Mouse (Mus musculus) gastrocnemius, postnatal 25 days (tissue): ENCODE measurements at regions not wholly inside any gene's neighbourhood (a gene's known extent, or its start where the extent isn't known, plus 50 kb on each side); places are given as distances from the start of the nearest gene placed in this dataset.
A peak's percentile ranks its signal among the peaks of the same experiment; 100 is the strongest.

ENCODE experiments used
- DNase-seq: peaks from one replicate; pipeline ENCODE4 v3.0.0; 2022

DNA sequence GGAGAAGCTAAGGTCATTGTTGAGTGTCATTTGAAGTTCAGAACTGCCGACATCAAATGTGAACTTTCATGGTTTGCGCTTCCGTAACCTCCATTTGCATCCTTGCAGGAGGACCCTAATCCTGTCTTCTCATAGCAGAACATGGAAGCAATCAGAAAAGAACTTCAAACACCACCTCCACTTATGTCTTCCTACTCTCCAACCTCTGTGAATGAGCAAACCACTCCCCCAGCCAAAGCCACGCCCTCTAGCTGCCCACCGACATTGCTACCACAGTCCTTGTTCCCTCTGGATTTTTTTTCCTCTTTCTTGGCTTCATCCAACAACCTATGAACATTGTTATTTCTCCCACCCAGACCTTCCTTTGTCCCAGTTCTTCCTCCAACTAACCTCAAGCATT, 149.9 kb downstream of the Kdr start:
- no peak for DNase-seq

DNA sequence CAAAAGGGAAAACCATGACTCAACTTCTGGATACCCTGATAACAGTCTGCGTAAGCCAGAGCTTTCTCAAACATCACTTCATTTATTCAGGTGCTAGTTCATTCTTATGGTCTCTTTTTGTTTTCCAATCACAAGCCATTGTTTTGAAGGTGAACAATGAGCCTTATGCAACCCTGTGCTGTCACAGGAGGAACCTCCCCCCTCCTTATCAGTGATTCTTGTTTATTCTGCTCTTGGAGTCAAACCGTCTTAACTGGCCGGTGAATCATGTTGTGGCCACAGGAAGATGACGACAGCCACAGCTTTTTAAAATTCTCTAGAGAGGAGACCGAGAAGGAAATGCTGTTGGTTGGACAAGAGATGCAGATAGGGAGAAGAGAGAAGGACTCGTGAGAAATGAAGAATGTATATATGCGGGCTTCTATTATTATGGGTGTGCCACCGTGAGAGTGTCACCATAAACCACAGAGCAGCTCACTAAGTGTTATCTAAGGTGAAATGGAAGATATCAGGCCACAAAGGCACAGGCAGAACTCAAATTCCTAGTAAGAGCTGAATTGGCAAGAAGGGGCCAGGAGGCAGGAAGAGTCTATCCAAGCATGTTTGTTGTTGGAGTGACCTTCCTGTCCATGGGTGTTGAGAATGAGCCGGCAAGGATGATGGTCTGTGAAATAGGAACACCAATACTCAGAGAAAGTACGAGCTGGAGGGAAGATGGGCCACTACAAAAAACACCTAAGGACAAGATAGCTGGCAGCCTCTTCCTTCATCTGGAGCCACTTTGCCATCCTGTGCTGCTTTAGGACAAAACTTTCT, 151.8 kb downstream of the Kdr start:
- no peak for DNase-seq

DNA sequence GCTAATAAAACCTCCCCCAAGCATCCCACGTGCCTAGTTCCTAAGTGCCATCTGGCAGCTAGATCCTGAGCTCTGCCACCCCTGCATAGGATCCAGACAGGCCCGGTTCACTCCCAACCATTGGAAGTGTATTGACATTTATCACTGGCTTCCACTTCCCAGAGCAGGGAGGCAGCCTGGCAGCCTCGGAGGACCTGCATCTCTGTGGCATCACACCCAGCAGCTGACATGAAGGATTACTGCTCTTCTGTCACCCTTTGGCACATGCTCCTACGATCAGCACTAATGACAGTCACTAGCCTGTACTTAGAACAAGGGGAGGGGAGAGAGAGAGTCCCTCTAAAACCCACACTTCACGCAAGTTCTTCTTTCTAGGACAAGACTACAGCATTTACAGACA, 152.7 kb downstream of the Kdr start:
- DNase-seq, result no peak

DNA sequence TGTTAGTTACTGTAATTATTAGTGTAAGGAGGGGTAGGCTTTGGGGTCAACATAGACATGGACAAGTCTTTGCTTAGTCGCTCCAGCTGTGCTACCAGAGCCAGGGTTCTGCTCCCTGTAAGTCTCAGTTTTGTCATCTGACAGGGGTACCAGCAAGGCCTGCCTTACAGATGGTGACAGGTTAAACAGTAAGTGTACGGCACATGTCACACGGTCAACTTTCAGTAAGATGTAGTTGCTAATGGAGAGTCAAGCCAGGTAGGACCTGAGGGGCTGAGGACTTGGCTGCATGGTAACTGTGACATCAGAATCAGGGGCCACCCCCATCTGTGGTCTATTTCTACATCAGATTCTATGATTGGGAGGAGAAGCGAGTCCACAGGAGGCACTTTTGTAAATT, 153.6 kb downstream of the Kdr start:
- no peak for DNase-seq

DNA sequence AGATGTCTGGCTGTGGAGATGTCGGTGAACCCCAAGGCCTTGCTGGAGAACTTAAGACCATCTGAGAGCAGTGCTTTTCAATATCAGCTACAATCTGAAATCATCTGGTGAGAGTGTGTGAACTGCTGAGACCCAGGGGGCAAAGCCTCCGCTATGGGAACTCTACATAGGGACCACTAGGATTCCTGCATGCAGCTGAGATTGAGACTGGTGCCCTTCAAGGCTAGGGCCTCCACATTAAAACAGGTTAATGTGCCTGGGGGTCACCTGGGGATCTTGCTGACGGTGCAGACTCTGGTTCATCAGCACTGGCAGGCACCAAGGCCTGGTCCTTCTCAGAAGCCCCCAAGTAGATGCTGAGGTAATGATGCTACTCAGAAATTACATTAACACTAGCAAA, 154.6 kb downstream of the Kdr start:
- no peak for DNase-seq

DNA sequence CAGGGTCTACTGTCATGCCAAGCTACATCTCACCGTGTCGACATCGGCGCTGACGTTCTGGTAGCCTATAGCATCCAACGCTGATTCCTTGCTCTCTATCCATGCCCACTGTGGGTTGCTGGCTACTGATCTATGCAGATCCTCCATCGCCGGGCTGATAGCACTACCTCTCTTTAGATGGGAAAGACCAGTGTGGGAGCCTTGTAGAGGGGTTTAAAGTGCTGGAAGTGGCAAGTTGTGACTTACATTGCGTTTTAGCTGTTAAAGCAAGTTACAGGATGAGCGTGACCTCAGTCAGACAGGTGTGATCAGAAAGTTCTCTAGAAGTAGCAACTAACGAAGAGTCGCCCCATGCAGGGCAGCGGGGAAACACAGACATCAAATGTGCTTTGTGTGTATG, 160.9 kb downstream of the Kdr start:
- no peak for DNase-seq

DNA sequence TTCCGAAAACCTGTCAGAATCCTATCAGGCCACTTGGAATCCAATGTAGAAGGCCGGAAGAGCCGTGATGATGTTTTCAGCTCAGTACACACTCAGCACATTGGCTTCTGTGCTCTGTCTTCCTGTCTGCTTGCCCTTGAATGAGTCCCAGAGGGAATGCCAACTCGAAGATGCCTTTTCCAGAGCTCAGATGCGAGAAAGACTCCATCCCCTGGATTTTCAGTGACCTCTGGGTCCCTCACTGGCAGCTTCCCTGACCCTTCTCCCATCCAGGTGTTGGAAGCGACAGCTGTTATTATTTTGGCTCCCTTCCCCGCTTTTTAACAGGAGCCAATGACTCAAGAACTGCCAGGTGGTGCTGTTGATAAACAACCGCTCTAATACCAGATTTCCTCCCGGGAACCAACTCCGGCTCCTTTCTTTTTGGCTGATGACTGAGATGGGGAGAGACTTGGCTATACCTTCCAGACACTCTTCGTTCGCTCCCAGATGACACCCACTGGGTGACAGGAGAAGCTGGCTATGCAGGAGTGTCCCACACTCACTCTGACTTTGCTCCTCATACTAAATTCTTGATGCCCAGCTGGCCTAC, 163.8 kb downstream of the Kdr start:
- peak; percentile 31 for DNase-seq

DNA sequence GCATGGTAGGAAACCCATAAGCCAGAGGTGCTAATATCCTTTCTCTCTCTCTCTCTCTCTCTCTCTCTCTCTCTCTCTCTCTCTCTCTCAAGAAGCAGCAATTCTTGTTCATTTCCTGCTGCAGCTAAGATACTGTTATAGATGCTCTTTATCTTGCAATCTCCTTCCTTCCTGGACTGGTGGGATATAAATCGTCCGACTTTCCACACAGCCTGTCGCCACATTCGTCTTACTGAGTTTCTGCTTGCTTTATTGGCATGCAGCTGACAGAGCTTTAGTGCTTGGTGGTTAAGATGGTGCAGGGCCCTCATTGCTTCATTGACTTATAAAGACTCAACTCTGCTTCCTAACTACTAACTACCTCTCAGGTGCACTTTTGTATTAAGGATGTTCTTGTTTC, 165.6 kb downstream of the Kdr start:
- DNase-seq, result no peak

DNA sequence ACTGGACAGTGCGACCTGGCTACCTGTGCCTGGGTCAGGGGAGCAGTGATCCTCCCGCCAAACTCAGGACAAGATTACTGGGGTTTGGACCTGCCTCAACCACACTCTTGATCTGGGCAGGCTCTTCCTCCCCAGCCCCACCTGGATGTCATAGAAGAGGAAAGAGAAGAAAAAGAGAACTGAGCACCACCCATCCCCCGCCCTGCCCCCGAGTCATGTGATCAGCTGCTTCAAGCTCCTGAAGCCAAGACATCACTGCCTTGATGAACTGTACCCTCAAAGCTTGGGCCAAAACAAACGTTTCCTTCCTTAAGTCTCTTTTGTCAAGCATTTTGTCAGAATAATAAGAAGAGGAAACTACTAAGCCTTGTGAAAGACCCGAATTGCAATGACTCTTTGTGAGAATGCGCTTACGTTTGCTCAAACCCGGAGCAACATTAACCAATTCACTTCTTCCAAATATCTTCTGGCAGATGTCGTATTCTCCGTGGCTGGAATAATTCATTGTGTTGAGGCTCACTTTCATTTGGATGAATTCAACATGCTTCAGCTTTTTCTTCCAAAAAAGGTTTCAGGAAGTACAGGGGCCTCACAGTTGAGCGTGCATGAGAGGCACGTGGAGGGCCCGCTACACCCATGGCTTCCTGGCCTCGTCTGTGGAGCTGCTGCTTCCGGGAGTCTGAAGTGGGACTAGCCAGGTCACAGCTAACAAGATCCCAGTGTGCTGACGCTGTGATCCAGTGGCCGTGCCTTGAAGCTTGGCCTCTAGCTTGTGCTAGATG, 169.5 kb downstream of the Kdr start:
- no peak for DNase-seq

DNA sequence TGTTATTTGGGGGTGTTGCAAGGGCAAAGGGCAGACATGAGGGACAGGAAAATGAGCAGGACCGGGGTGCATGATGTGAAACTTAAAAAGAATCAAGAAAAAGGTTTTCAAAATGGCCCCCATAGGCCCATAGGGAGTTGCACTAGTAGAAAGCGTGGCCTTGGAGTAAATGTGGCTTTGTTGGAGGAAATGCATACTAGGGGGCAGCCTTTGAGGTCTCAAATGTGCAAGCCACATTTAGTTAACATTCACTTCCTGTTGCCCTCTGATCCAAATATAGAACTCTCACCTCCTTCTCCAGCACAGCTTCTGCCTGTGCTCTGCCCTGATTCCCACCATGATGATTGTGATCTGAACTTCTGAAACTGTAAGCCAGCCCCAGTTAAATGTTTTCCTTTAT, 173.2 kb downstream of the Kdr start:
- DNase-seq, result no peak

DNA sequence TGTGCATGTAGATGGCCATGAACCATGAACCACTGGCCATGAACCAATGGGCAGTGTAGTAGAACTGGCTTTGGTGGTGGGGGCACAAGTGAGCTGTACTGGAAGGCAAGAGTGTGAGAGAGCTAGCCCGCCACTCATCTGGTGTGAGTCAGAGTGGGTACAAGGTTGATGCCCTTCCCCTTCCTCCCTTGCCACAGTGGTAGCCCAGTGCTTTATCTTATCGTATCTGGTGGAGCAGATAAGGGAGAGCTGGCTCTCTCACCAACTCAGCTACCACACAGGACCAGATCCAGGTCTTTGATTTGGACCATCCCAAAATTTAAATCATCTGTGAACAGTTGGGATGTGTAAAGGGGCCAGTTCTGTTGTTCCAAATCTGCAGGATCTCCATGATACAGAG, 173.9 kb downstream of the Kdr start:
- no peak for DNase-seq

DNA sequence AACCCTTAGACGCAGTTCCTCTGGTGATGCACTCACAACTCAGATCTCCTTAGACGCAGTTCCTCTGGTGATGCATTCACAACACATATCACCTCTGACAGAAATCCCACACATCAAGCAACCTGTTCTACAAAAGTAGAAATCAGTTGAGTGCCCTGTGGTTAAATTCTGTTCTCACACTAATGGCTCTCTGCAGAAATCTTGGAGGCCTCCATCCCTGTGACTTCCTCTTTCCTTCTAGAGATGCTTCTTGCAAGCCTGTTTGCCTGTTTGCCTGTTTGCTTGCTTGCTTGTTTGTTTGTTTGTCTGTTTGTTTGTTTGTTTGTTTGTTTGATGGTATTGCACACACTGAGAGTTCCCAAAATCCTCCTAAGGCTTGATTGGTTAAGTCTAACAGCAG, 175.2 kb downstream of the Kdr start:
- DNase-seq, result no peak

DNA sequence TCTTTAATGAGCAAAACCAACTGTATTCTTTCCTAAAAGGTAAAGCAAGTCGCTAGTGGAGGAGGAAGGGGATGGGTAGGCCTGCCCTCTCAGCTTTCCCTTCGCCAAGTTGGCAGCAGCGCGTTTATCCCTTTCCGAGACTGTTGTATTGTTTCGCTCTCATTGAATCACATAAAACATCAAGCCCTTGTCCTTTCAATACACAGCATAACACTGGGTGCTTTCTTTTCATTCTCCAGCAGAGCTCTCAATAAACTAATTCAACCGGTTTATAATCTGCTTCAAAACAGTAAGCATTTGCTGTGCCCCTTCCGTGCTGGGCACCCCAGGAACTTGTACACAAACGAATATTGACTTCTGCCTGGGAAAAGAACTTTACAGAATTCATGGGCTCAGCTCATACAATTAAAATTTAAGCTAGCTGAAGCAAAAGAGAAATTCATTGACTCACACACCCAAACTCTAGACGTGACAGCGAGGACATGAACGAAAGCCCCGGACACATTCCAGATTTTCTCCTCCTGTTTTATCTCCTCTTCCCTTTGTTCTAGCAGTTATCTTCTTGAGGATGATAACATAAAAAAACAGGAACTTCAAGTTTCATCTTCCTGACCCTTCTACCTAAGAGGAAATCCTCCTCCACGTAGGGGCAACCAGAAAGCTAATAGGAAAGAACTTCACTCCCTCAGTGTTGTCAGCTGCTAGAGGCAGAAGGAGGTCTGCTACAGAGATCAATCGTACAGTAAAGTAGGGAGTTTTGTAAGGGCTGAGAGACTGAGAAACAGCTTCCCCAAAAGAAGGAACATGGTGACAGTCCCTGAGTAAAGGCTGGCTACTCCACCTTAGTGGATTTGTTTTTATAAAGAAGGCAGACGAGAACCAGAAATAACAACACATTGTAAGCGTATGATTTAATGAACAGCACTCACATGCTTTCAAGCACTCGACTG, 177.9 kb downstream of the Kdr start:
- DNase-seq, result no peak

DNA sequence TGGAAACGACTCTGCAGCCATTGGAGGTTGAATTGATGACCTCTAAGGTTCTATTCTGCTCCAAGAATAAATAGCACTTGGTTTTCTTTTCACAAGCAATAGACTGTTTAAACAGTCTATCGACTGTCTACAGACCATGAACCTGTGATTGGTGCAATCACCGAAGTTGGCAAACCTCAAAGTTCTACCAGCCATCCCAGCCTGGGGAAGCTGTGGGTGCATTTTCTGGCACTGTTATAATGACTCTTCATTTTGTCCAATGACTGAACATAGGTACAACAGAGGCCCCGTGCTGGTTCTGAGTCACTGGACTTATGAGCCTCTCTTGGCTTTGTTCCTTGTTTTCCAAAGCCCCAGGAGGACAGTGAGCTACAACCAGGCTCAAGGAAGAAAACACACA, 178.6 kb downstream of the Kdr start:
- DNase-seq, result no peak

DNA sequence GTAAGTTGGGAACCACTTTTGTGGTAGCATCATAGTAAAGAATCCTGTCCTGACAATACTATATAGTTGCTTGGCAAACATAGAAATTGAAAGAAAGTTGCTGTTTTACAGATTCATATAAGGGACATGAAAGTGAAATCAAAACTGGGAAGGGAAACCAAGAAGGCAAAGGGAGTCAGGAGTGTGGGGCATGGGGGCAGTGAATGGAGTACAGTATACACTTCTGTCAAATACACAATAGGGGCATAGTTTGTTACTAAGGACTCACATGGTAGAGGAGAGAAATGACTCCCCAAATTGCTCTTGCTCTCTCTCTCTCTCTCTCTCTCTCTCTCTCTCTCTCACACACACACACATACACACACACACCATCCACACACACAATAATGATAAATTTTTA, 185.1 kb downstream of the Kdr start:
- no peak for DNase-seq

DNA sequence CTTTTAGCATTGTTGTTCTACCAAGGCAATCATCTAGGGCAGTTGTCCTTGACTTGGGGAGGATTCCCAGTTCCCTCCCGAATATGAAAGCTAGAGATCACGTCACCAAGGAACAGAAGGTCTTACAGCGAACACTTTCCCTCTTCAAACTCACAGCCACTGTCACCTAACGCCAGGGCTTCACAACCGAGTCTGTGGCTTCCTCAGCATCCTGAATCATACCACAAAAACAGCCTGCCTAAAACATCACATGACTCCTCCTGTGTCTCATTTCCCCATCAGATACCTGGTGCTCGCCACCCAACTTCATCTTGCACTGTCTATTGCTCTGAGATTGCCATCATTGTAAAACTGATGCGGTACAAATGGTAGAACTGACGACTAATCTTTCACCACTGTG, 186.5 kb downstream of the Kdr start:
- no peak for DNase-seq

DNA sequence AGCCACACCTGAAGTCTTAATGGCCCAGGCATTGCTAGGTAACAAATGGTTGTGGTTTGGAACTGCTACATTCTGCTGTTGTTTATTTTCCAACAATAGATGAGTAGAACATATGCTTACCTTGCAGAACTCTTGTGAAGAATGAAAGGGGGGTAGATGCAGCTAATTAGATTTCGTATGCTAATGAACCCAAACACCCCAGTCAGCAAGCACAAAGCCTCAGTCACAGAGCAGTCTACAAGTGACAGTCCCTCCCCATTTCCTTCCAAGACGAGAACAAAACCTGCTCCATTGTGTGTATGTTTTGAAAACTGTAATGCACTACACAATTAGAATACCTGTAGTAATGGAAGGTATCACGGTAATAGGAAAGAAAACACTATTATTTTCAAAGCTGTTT, 190.2 kb downstream of the Kdr start:
- no peak for DNase-seq

DNA sequence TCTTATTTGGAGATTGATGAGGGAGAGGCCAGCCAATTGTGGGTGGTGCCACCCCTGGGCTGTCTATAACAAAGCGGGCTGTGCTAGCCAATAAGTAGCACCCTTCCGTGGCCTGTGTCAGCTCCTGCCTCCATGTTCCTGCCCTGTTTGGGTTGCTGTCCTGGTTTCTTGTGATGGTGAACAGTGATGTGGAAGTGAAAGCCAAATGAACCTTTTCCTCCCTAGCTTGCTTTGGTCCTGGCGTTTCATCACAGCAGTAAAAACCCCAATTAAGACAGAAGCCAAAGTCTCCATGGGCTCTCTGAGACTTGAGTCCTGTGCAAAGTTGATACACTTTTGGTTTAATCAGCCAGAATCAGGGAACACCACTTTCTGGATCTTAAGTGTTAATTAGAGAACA, 192.1 kb downstream of the Kdr start:
- no peak for DNase-seq

DNA sequence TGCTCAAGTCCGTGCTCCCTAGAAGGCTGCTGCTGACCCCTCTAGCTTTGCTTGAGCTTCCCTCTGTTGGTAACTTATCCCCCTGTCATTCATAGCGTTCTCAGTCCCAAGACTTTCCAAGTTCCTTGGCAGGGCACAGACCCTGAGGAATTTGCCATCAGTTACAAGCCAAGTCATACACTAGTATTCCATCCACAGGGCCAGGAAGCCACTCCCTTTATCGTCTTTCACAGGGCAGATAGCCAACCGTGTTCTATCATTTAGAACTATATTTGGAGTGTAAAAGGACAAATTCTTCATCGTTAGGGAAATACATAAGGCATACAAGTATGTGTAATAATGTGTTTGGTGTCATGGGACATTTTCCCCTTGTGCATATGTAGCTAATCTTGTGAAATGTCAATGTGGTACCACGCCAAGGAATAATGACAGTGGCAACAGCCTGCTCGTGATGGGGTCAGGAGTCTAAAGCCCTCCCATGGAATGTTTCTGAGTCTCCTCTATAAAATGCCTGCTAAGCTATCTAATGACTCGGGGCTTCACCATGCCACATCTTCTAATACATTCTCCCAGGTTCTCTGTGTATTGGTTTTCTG, 193.2 kb downstream of the Kdr start:
- no peak for DNase-seq

DNA sequence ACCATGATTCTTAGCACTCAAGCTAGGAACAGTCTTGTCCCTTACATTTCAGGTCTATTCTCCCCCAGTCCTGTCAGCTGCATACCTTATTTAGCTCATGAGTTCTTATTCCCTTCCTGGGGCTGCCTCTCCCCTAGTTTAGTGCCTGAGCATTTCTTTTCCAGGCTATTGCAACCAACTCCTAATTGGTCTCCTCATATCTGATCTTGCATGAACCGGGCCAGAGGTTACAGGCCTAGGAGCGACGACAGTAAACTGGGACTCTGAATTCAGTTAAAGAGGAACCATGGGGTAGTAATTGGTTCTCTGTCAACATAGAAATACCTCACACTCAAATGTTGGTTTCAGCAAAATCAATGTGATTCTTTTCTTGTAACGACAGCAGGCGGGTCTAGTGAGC, 195.9 kb downstream of the Kit start:
- DNase-seq, result no peak

DNA sequence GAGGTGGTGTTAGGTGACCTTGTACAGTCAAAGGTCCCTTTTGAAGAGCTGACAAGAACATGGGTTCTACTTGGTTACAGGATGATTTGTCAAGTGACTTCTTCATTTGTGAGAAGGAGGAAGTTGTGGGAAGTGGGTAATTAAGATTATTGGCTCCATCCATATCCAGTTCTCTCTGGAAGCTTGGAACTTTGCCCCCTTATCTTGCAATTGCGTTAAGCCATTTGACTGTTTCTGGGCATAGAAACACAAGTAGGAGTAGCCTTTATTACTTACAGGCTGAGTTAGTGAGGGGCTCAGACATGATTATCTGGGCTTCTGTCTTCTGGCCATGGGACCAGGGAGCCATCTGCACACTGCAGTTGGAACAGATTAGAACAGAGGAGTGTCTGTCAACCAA, 192.5 kb downstream of the Kit start:
- no peak for DNase-seq

DNA sequence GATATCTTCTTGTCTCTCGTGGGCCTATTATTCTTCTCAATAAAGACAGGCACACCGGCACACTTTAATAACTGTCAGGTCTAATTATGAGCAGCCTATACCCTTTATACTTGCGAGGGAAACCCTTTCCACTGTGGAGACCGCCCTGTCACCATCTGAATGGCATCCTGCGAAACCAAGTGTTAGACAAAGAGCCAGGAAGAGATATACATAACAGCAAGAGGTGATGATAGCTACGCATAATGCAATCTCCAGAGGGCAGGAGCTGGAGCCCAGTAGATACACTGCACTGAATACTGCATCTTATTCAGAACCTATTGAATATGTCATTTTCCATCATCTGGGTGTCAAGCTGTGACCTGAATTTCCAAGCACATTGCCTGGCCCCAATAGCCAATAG, 187.7 kb downstream of the Kit start:
- no peak for DNase-seq
